Mouse (Mus musculus) bone marrow macrophage, adult 2 months (primary cell): ENCODE measurements around the gene Jak3. TPM values are rescaled to one million over a fixed set of nuclear protein-coding genes. Genes with fewer than 3 reads are reported as not detected.

Experiments used
- H3K27ac ChIP-seq: 2 replicates; pipeline ENCODE4 v1.5.1; 2012; ENCODE audit warnings: low read depth, low read length; ENCODE audit not compliant: insufficient read depth
- H3K4me1 ChIP-seq: 2 replicates; pipeline ENCODE4 v1.6.1; 2012; ENCODE audit warnings: low read length; ENCODE audit not compliant: control insufficient read depth, insufficient read depth
- H3K4me3 ChIP-seq: 2 replicates; pipeline ENCODE4 v1.5.1; 2012; ENCODE audit warnings: mild to moderate bottlenecking, low read length, moderate library complexity; ENCODE audit not compliant: insufficient read depth
- CTCF ChIP-seq: IDR thresholded peaks from 2 replicates; pipeline ENCODE4 v1.5.1; 2012; ENCODE audit warnings: low read depth, mild to moderate bottlenecking, low read length, moderate library complexity
- POLR2A ChIP-seq: IDR thresholded peaks from 2 replicates; pipeline ENCODE4 v1.6.1; 2012; ENCODE audit warnings: mild to moderate bottlenecking, low read depth, low read length, borderline replicate concordance
- polyA plus RNA-seq: library from polyadenylated mRNA; stranded (reverse); fragments of >200 nt; gene quantifications from 2 replicates; pipeline ENCODE4 v1.2.4, GENCODE M21; 2012; ENCODE audit not compliant: missing spikeins, insufficient read depth, insufficient read length

The Jak3 gene
- polyA plus RNA-seq, result 15.6 and 15.7 TPM in 2 replicates

GRCm38 (mm10) chr8:71676020-71676741 is at the start of gene Jak3:
TSS of gene Jak3 (plus strand) at chr8:71676296.
- TF ChIP-seq CTCF (no peak), POLR2A (no peak)
- Histone ChIP-seq H3K4me3 (peak within 1 kb of the TSS; percentile 93), H3K27ac (peak within 1 kb of the TSS; percentile 65), H3K4me1 (peaks cover 15% of the 10 kb centered on the region)

- Histone ChIP-seq H3K27ac (no peak overlapping the region), H3K4me3 (no peak overlapping the region), H3K4me1 (peaks cover 64% of the 10 kb centered on the region)
- no peak for TF ChIP-seq POLR2A
- no peak for TF ChIP-seq CTCF
Observed at GRCm38 (mm10) chr8:71626753-71627152, 49.3 kb upstream of the Jak3 start.

GRCm38 (mm10) chr8:71627265-71628099 is 48.6 kb upstream of the Jak3 start:
- H3K4me3 ChIP-seq, result no peak overlapping the region
- peak overlapping the region; percentile 68 for H3K27ac ChIP-seq
- no peak for TF ChIP-seq CTCF
- no peak for TF ChIP-seq POLR2A
- peaks cover 66% of the 10 kb centered on the region for H3K4me1 ChIP-seq

GRCm38 (mm10) chr8:71628396-71629095 is 47.5 kb upstream of the Jak3 start:
- Histone ChIP-seq H3K4me1 (peaks cover 66% of the 10 kb centered on the region), H3K4me3 (peak overlapping the region; percentile 60), H3K27ac (peak overlapping the region; percentile 68)
- TF ChIP-seq POLR2A, result no peak
- no peak for TF ChIP-seq CTCF

- H3K4me3 ChIP-seq, result peak overlapping the region; percentile 60
Observed at GRCm38 (mm10) chr8:71629096-71629697, 46.9 kb upstream of the Jak3 start.

GRCm38 (mm10) chr8:71629781-71630212 is 46.3 kb upstream of the Jak3 start:
- no peak for TF ChIP-seq CTCF
- TF ChIP-seq POLR2A, result no peak
- Histone ChIP-seq H3K4me1 (peaks cover 64% of the 10 kb centered on the region), H3K4me3 (peak overlapping the region; percentile 60), H3K27ac (peak overlapping the region; percentile 47)

More at GRCm38 (mm10) chr8:71629096-71629697, 46.9 kb upstream of the Jak3 start:
- Histone ChIP-seq H3K4me1 (peaks cover 66% of the 10 kb centered on the region), H3K27ac (peak overlapping the region; percentile 68)
- TF ChIP-seq POLR2A (0 out of 2 replicates have a peak, but pooled peaks have one; percentile 49), CTCF (no peak)

GRCm38 (mm10) chr8:71630761-71631160 is 45.3 kb upstream of the Jak3 start:
- TF ChIP-seq CTCF (no peak), POLR2A (no peak)

GRCm38 (mm10) chr8:71631897-71632296 is 44.2 kb upstream of the Jak3 start:
- Histone ChIP-seq H3K27ac (peak overlapping the region; percentile 91), H3K4me3 (peak overlapping the region; percentile 38), H3K4me1 (peaks cover 48% of the 10 kb centered on the region)
- TF ChIP-seq POLR2A, result no peak
- no peak for TF ChIP-seq CTCF

More at GRCm38 (mm10) chr8:71630761-71631160, 45.3 kb upstream of the Jak3 start:
- Histone ChIP-seq H3K4me1 (peaks cover 56% of the 10 kb centered on the region), H3K27ac (no peak overlapping the region), H3K4me3 (no peak overlapping the region)

- peak overlapping the region; percentile 52 for H3K4me3 ChIP-seq
- peaks cover 37% of the 10 kb centered on the region for H3K4me1 ChIP-seq
- TF ChIP-seq CTCF, result 0 out of 2 replicates have a peak, but pooled peaks have one; percentile 44
- TF ChIP-seq POLR2A, result no peak
- no peak overlapping the region for H3K27ac ChIP-seq
Observed at GRCm38 (mm10) chr8:71633164-71633563, 42.9 kb upstream of the Jak3 start.
